In the genomic region with DNA sequence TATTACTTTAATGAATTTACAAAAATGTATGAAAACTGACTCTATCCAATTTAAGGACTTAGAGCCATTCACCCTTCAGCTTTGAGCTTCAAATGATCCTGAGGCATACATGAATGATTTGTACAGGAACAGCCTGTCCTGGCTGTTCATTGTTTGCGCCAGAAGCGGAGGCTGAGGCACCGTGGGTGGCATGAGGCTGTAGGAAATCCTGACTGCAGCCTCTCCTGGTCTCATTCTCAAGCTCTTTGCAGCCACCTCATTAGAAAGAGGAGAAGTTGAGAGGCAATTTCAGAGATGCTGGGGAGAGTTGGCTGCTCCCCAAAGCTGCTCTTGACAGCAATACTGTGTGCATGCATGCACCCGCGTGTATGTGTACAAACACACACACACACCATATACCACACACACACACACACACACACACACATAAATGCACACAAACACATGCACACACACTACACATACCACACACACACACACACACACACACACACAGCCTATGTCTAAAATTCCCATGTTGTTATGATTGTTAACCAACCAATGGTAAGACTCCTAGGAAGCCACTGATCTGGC, we compare ENCODE assay signal across 13 mouse cellular contexts.
DNase-seq lines count a peak whose midpoint lies in the region; ATAC-seq and TF ChIP-seq lines count a peak whose summit lies in the region.
"Had no signal": no experiment of that assay in that cellular context is flagged by ENCODE, and none has a peak within 500 bp of the region (broad histone marks: within the 10 kb centered on the region; RNA-seq: fewer than 3 reads in every experiment).

No protein-coding gene starts in this region.

- no peak overlapping the region for H3K27ac ChIP-seq in layer of hippocampus, adult 2 months
- H3K27ac ChIP-seq: macrophage; neural tube, embryonic 12.5 days had no signal

- H3K4me3 ChIP-seq in layer of hippocampus, adult 2 months = no peak overlapping the region
- H3K4me3 ChIP-seq: neural tube, embryonic 12.5 days had no signal

- DNase-seq in frontal cortex, postnatal 25 days (ENCODE audit: low spot score in 2 of 2) = no peak
- DNase-seq in brain, adult 2 months (ENCODE audit: low read depth, low spot score) = peak; percentile 75
- DNase-seq in layer of hippocampus, adult 2 months (ENCODE audit: low spot score in 2 of 2) = peak; percentile 33 to 43
- DNase-seq in left cerebral cortex, postnatal 4 days = peak; percentile 5
- no peak for DNase-seq in adrenal gland, adult 18-20 months (ENCODE audit: low spot score in 2 of 2)
- no peak for DNase-seq in heart, adult 8-10 months (ENCODE audit: low spot score)
- DNase-seq: adrenal gland, postnatal 14 days; cerebellum, adult 8-10 months; kidney, adult 11 months had no signal

- ATAC-seq in frontal cortex, adult (ENCODE audit: low TSS enrichment) = peak; percentile 84
- no peak for ATAC-seq in activated CD4-positive, CD25-positive, alpha-beta regulatory T cell, adult 4 months

- no peak for TF ChIP-seq CTCF in layer of hippocampus, adult 2 months (conservative IDR thresholded peaks at IDR 0.05)

- intact Hi-C loops in left cerebral cortex, postnatal 4 days (cut with DNase I) = no loop called here

Comparison
In these comparisons a context has a peak if more than half of its experiments do, and no peak if none do; other contexts are left out.
1. DNase-seq: peak in brain, adult 2 months (single experiment), layer of hippocampus, adult 2 months (2 of 2) and left cerebral cortex, postnatal 4 days (single experiment); none in frontal cortex, postnatal 25 days (0 of 2), adrenal gland, adult 18-20 months (0 of 2) and heart, adult 8-10 months (single experiment).